In the genomic region with DNA sequence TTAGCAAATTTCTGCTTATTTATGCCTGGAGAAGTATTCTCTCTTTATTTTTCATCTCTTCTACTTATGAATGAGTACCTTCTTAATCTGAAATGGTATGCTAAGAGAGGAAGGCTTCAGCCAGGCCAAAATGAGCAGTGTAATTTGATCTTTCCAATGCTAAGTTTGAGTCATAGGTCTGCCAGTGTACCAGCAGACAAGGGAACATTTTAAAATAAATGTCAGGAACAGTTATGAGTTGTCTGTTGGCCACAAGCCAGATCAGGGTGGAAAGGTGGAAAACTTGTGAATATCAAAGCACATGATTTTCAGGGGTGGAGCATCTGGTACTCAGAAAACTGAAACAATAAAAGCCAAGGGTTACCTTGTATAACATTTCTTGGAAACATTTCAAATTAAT, we compare ENCODE assay signal across 17 mouse cellular contexts. TPM values are rescaled to one million over a fixed set of nuclear protein-coding genes. Genes with fewer than 3 reads are reported as not detected.
DNase-seq lines count a peak whose midpoint lies in the region; ATAC-seq and TF ChIP-seq lines count a peak whose summit lies in the region.
"Had no signal": no experiment of that assay in that cellular context is flagged by ENCODE, and none has a peak within 500 bp of the region (broad histone marks: within the 10 kb centered on the region; RNA-seq: fewer than 3 reads in every experiment).

No protein-coding gene starts in this region.

- TF ChIP-seq EP300 in heart, postnatal 0 days (IDR thresholded peaks at IDR 0.05; ENCODE audit: low read depth): no peak

- no peak for ATAC-seq in heart, postnatal 0 days (ENCODE audit: insufficient read depth, low read depth)
- no peak for ATAC-seq in neural tube, embryonic 15.5 days (ENCODE audit: low FRiP score)
- ATAC-seq: liver, postnatal 0 days; midbrain, embryonic 13.5 days had no signal

- H3K4me1 ChIP-seq in heart, postnatal 0 days (ENCODE audit: control insufficient read depth, insufficient read depth): no peaks in the 10 kb centered on the region
- H3K4me1 ChIP-seq in heart, embryonic 10.5 days: no peaks in the 10 kb centered on the region
- no peaks in the 10 kb centered on the region for H3K4me1 ChIP-seq in neural tube, embryonic 15.5 days
- H3K4me1 ChIP-seq in lung, adult 2 months (ENCODE audit: control insufficient read depth, insufficient read depth, low read length): no peaks in the 10 kb centered on the region
- H3K4me1 ChIP-seq: heart, embryonic 13.5 days; midbrain, embryonic 13.5 days had no signal

- no peaks in the 10 kb centered on the region for H3K9me3 ChIP-seq in heart, postnatal 0 days (replicated peaks; ENCODE audit: control insufficient read depth, low read length)
- no peaks in the 10 kb centered on the region for H3K9me3 ChIP-seq in heart, embryonic 10.5 days
- H3K9me3 ChIP-seq in neural tube, embryonic 15.5 days (replicated peaks): no peaks in the 10 kb centered on the region
- H3K9me3 ChIP-seq: heart, embryonic 13.5 days; hindbrain, embryonic 10.5 days; midbrain, embryonic 13.5 days had no signal

- DNase-seq in heart, postnatal 0 days (ENCODE audit: low spot score): peak; percentile 8
- no peak for DNase-seq in heart, embryonic 10.5 days (ENCODE audit: low spot score)
- peak; percentile 66 for DNase-seq in 416B (ENCODE audit: low read depth)
- peak; percentile 47 for DNase-seq in adrenal gland, adult 2 months
- DNase-seq in fibroblast of lung, adult 2 months (ENCODE audit: low read depth): peak; percentile 52
- DNase-seq in lung, adult 2 months: no peak
- DNase-seq: gastrocnemius, postnatal 14 days; kidney, adult 8-10 months; liver; liver, postnatal 0 days; right cerebral cortex, postnatal 4 days; thymus, postnatal 4 days had no signal

- no peak overlapping the region for H3K4me3 ChIP-seq in heart, postnatal 0 days (ENCODE audit: low read depth, low read length)
- H3K4me3 ChIP-seq in heart, embryonic 10.5 days: no peak overlapping the region
- H3K4me3 ChIP-seq in neural tube, embryonic 15.5 days (replicated peaks): no peak overlapping the region
- H3K4me3 ChIP-seq in lung, adult 2 months (replicated peaks; ENCODE audit: extremely low read depth, low read depth, low read length): no peak overlapping the region
- H3K4me3 ChIP-seq: heart, embryonic 13.5 days; hindbrain, embryonic 10.5 days; midbrain, embryonic 13.5 days had no signal

- H3K27me3 ChIP-seq in heart, postnatal 0 days (ENCODE audit: control insufficient read depth, insufficient read depth, low read length): no peaks in the 10 kb centered on the region
- no peaks in the 10 kb centered on the region for H3K27me3 ChIP-seq in heart, embryonic 10.5 days (ENCODE audit: insufficient read depth, poor library complexity, severe bottlenecking)
- H3K27me3 ChIP-seq in neural tube, embryonic 15.5 days (replicated peaks): no peaks in the 10 kb centered on the region
- H3K27me3 ChIP-seq: heart, embryonic 13.5 days; midbrain, embryonic 13.5 days had no signal

- no peak overlapping the region for H3K27ac ChIP-seq in heart, postnatal 0 days (ENCODE audit: low read depth)
- H3K27ac ChIP-seq in heart, embryonic 10.5 days: no peak overlapping the region
- H3K27ac ChIP-seq in neural tube, embryonic 15.5 days (replicated peaks): no peak overlapping the region
- H3K27ac ChIP-seq: heart, embryonic 13.5 days; hindbrain, embryonic 10.5 days; midbrain, embryonic 13.5 days had no signal

- TF ChIP-seq POLR2A in lung, adult 2 months (IDR thresholded peaks at IDR 0.05; ENCODE audit: borderline replicate concordance, extremely low read depth, low read depth, low read length): no peak

- no peaks in the 10 kb centered on the region for H3K36me3 ChIP-seq in heart, postnatal 0 days (replicated peaks; ENCODE audit: control insufficient read depth, insufficient read depth, low read length)
- H3K36me3 ChIP-seq in heart, embryonic 10.5 days: no peaks in the 10 kb centered on the region
- no peaks in the 10 kb centered on the region for H3K36me3 ChIP-seq in neural tube, embryonic 15.5 days
- H3K36me3 ChIP-seq: heart, embryonic 13.5 days; hindbrain, embryonic 10.5 days; midbrain, embryonic 13.5 days had no signal

- TF ChIP-seq CTCF in heart, postnatal 0 days (IDR thresholded peaks at IDR 0.05; ENCODE audit: low read depth): no peak
- TF ChIP-seq CTCF in lung, adult 2 months (IDR thresholded peaks at IDR 0.05; ENCODE audit: insufficient read depth, low read length): no peak

- no peak overlapping the region for H3K9ac ChIP-seq in heart, postnatal 0 days (replicated peaks; ENCODE audit: low read depth, low read length)
- H3K9ac ChIP-seq in neural tube, embryonic 15.5 days (replicated peaks): no peak overlapping the region
- H3K9ac ChIP-seq: heart, embryonic 13.5 days; liver, postnatal 0 days; midbrain, embryonic 13.5 days had no signal

- H3K4me2 ChIP-seq in heart, postnatal 0 days (ENCODE audit: low read depth, low read length): no peak overlapping the region
- H3K4me2 ChIP-seq in neural tube, embryonic 15.5 days: no peak overlapping the region
- H3K4me2 ChIP-seq: heart, embryonic 13.5 days; midbrain, embryonic 13.5 days had no signal

RNA-seq across cellular contexts. Expression of a gene that starts 46.1 kb away (rescaled TPM):
- not detected in 2 replicates for total RNA-seq in heart, postnatal 0 days (2014; rRNA removed; ENCODE audit: low replicate concordance)
- not detected in 2 replicates for polyA plus RNA-seq in heart, postnatal 0 days (2015; fragmentation: Nextera tagmentation; extraction: Ambion mirVana)
- 0.06 TPM in 1 of 2 replicates, not detected in the other for polyA plus RNA-seq in heart, embryonic 10.5 days (2016; fragmentation: Nextera tagmentation; extraction: Ambion mirVana)
- 1 to 10 TPM in 1 of 2 experiments, under 1 TPM in 1; 0.69 to 1.3 TPM for total RNA-seq in adrenal gland, adult 2 months (2021)
- 0.04 and 0.06 TPM in 2 replicates for polyA plus RNA-seq in adrenal gland, adult 2 months (2012; rRNA removed)
- polyA plus RNA-seq in neural tube, embryonic 15.5 days (2015; fragmentation: Nextera tagmentation; extraction: Ambion mirVana): 38.8 and 45.1 TPM in 2 replicates
- 0.02 TPM in 1 of 2 replicates, not detected in the other for polyA plus RNA-seq in lung, adult 2 months (2012; rRNA removed)
- total RNA-seq: ES-E14 had no signal
- polyA plus RNA-seq: liver, postnatal 0 days had no signal

Comparison
In these comparisons a context has a peak if more than half of its experiments do, and no peak if none do; other contexts are left out.
1. DNase-seq: peak in heart, postnatal 0 days (single experiment), 416B (single experiment), adrenal gland, adult 2 months (single experiment) and fibroblast of lung, adult 2 months (single experiment); none in heart, embryonic 10.5 days (single experiment) and lung, adult 2 months (single experiment).
2. RNA of a gene that starts 46.1 kb away (polyA plus RNA-seq): 38.8 to 45.1 TPM in neural tube, embryonic 15.5 days; 0.06 TPM in heart, embryonic 10.5 days, 0.04 to 0.06 TPM in adrenal gland, adult 2 months, 0.02 TPM in lung, adult 2 months and not detected in heart, postnatal 0 days; every median in the first group is over 10 times any median in the second.